Mouse (Mus musculus): Measurements from ENCODE around the gene Xrcc1. TPM values are rescaled to one million over a fixed set of nuclear protein-coding genes. Genes with fewer than 3 reads are reported as not detected.
"Not testable (repeated sequence)": the region's sequence is repeated elsewhere in the genome, so short reads cannot be mapped to it uniquely, and the experiment has no call there.

Xrcc1 gene
- polyA plus RNA-seq, 1 experiment = 22.5 TPM

DNA sequence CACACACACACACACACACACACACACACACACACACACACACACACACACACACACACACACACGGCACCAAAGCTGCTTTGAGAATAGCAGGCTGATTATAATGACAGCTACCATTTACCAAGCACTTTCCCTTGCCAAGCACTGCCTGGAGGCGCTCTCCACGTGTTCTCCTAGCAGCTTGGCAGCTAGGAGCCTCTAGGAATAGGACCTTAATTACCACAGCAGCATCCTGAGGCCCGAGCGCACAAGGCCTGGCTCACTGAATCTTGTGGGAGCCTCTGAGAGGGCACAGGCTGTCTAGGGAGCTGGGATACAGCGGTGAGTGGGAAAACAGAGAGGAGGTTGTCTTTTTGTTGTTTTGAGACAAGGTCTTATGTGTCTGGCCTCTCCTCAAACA is 28.4 kb upstream of the Xrcc1 start:
- no peak overlapping the region for H3K27ac ChIP-seq (replicated peaks; ENCODE audit: low read depth, low read length)
- H3K4me1 ChIP-seq (ENCODE audit: control insufficient read depth, insufficient read depth, insufficient read length, low read length) = no peaks in the 10 kb centered on the region
- no peak overlapping the region for H3K4me3 ChIP-seq (ENCODE audit: insufficient read depth, low read depth, low read length)

DNA sequence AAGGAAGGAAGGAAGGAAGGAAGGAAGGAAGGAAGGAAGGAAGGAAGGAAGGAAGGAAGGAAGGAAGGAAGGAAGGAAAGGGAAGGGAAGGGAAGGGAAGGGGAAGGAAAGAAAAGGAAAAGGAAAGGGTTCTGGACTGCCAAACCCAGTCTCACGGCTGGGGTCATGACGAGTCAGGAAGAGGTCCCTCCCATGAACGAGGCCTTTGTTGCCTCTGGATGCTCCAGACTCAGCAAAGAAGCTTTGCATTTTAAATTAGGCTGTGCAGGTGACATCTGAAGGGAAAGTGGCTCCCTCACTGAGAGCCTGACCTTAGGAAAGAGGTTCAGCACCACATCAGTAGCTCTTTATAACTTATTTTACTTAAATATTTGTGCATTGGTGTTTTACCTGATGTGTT is 27.0 kb upstream of the Xrcc1 start:
- Histone ChIP-seq H3K4me3 (ENCODE audit: insufficient read depth, low read depth, low read length) (no peak overlapping the region), H3K4me1 (ENCODE audit: control insufficient read depth, insufficient read depth, insufficient read length, low read length) (no peaks in the 10 kb centered on the region), H3K27ac (replicated peaks; ENCODE audit: low read depth, low read length) (no peak overlapping the region)

DNA sequence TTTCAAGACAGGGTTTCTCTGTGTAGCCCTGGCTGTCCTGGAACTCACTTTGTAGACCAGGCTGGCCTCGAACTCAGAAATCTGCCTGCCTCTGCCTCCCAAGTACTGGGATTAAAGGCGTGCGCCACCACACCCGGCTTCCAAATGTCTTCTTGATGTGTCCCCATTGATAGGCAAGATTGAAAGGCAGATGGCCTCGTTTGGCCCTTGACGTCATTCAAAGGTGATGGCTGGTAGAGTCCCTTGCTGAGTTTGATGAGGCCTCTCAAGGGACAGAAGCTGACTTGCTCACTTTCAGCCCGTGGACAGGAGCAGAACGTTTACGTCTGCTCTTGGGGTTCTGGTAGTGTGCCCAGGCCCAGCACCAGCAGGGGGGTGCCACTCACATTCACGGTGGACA is 26.0 kb upstream of the Xrcc1 start:
- H3K27ac ChIP-seq (replicated peaks; ENCODE audit: low read depth, low read length); H3K4me1 ChIP-seq (ENCODE audit: control insufficient read depth, insufficient read depth, insufficient read length, low read length); H3K4me3 ChIP-seq (ENCODE audit: insufficient read depth, low read depth, low read length): not testable (repeated sequence)

DNA sequence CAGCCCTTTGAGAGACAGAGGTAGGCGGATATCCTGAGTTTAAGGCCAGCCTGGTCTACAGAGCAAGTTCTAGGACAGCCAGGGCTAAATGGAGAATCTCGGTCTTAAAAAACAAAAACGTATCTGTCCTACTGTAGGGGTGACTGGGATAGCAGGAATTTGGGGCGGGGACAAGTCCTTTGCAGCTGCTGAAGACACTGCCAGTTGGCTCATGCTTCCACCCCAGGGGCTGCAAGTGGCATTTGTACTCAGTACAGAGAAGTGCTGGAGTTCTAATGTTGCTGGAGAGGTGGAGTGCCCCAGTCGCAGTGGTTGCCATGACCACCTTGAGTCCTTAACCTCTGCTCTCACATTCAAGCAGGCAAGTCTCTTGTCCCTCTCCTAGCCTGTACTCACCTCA is 23.3 kb upstream of the Xrcc1 start:
- H3K4me1 ChIP-seq (ENCODE audit: control insufficient read depth, insufficient read depth, insufficient read length, low read length) = no peaks in the 10 kb centered on the region; the same call in 1 of the 2 replicates

DNA sequence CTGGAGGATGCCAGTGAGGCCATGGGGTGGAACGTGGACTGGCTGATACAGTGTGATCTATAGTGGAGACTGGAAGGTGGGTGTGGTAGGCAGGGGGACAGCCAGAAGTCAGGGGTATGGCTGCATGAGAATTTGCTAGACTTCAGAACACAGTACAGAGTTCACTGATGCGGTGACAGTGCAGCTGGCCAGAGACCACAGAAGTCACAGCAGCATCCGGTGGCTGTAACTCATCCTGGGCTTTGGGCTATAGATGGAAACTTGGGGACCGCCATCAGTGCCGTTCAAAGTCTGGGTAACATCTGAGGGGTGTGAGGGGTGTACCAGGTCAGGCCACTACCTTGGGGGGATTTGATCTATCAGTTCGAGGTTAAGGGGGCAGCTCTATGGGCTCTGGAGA is 22.4 kb upstream of the Xrcc1 start:
- Histone ChIP-seq H3K27ac (replicated peaks; ENCODE audit: low read depth, low read length) (no peak overlapping the region), H3K4me1 (ENCODE audit: control insufficient read depth, insufficient read depth, insufficient read length, low read length) (no peaks in the 10 kb centered on the region; the same call in 1 of the 2 replicates), H3K4me3 (ENCODE audit: insufficient read depth, low read depth, low read length) (no peak overlapping the region)

More for the DNA sequence above, 23.3 kb upstream of the Xrcc1 start:
- Histone ChIP-seq H3K4me3 (ENCODE audit: insufficient read depth, low read depth, low read length) (no peak overlapping the region), H3K27ac (replicated peaks; ENCODE audit: low read depth, low read length) (no peak overlapping the region)

DNA sequence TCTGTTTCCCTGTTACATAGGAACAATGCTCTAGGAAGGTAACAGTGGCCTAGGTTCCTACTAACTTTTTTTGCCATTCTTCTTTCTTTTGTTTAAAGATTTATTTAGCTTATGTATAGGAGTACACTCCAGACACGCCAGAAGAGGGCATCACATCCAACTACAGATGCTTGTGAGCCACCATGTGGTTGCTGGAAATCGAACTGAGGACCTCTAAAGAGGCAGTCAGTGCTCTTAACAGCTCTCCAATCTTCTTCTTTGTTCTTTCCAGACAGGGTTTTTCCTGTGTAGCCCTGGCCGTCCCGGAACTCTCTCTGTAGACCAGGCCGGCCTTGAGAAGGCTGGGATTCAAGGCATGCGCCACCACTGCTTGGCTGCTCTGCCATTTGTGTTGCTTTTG is 21.1 kb upstream of the Xrcc1 start:
- Histone ChIP-seq H3K4me3 (ENCODE audit: insufficient read depth, low read depth, low read length) (no peak overlapping the region), H3K4me1 (ENCODE audit: control insufficient read depth, insufficient read depth, insufficient read length, low read length) (peaks cover 5% of the 10 kb centered on the region; the same call in 1 of the 2 replicates), H3K27ac (replicated peaks; ENCODE audit: low read depth, low read length) (no peak overlapping the region)

DNA sequence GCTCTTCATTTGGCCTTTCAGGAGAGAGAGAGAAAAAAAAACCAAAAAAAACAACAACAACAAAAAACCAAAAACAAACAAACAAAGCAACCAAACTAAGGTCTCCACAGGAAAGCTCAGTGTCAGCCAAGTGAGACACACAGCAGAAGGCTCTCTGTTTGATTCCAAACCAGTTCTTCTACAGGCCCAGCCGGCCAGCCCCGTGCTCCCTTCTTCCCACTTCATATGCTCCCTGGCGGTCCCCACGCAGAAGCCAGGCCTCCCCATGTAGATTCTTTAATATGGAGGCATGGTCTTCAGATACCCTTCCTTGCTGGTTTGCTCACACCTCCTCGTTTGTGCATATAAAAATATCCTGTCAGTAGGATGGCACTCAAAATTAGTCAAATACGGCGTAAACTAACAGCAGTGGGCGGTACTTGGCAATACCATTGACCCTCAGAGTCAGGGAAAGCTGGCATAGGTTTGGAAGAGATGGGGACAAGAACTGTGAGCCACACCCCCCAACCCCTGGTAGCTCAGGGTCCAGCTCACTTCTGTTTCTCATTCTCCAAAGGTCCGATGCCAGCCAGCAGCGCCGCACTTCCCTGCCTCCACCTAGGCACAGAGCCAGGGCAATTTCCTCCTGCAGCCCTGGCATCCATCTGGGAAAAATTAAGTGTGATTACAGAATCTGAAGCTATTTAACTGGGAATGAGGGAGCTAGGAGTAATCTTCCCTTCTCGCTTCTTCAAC is 20.2 kb upstream of the Xrcc1 start:
- H3K4me3 ChIP-seq (ENCODE audit: insufficient read depth, low read depth, low read length) = no peak overlapping the region
- H3K27ac ChIP-seq (replicated peaks; ENCODE audit: low read depth, low read length) = no peak overlapping the region
- peaks cover 5% of the 10 kb centered on the region; the same call in 1 of the 2 replicates for H3K4me1 ChIP-seq (ENCODE audit: control insufficient read depth, insufficient read depth, insufficient read length, low read length)

DNA sequence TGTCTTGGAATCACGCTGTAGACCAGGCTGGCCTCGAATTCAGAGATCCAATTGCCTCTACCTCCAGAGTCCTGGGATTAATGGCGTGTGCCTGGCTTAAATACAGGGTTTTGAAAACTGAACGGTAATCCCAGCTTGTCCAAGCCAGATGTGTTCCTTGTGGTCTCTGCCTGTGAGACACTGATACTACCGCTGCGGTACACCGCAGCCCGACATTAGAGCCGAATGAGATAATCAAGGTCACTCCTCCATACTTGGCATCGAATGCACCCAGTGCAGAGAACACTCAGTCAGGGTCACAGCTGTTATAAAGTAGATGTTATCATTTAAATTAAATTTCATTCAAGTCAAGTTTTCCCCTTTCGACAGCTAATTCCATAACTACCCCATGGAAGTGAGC is 17.2 kb upstream of the Xrcc1 start:
- Histone ChIP-seq H3K4me3 (ENCODE audit: insufficient read depth, low read depth, low read length) (no peak overlapping the region), H3K27ac (replicated peaks; ENCODE audit: low read depth, low read length) (no peak overlapping the region), H3K4me1 (ENCODE audit: control insufficient read depth, insufficient read depth, insufficient read length, low read length) (peaks cover 5% of the 10 kb centered on the region; the same call in 1 of the 2 replicates)

DNA sequence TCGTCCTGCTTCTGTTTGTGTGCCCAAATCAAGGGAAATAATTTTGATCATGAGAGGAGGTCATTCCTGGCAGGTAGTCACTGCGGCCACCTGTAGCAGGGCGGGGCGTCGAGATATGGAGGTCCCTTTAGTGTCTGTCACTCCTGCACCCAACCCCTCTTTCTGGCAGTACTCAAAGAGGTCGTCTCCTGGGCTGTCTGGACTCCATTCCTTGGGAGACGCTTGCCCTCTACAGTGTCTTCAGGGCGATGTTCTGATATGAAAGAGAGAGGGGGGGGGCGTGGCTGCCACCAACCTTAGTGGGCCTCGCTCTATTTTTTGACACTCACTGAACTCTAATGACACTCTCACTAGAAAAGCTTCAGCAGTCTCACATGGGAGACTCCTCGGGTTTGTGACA is 16.5 kb upstream of the Xrcc1 start:
- Histone ChIP-seq H3K27ac (replicated peaks; ENCODE audit: low read depth, low read length) (peak overlapping the region; percentile 92), H3K4me3 (ENCODE audit: insufficient read depth, low read depth, low read length) (peak overlapping the region; percentile 64), H3K4me1 (ENCODE audit: control insufficient read depth, insufficient read depth, insufficient read length, low read length) (peaks cover 5% of the 10 kb centered on the region; the same call in 1 of the 2 replicates)

DNA sequence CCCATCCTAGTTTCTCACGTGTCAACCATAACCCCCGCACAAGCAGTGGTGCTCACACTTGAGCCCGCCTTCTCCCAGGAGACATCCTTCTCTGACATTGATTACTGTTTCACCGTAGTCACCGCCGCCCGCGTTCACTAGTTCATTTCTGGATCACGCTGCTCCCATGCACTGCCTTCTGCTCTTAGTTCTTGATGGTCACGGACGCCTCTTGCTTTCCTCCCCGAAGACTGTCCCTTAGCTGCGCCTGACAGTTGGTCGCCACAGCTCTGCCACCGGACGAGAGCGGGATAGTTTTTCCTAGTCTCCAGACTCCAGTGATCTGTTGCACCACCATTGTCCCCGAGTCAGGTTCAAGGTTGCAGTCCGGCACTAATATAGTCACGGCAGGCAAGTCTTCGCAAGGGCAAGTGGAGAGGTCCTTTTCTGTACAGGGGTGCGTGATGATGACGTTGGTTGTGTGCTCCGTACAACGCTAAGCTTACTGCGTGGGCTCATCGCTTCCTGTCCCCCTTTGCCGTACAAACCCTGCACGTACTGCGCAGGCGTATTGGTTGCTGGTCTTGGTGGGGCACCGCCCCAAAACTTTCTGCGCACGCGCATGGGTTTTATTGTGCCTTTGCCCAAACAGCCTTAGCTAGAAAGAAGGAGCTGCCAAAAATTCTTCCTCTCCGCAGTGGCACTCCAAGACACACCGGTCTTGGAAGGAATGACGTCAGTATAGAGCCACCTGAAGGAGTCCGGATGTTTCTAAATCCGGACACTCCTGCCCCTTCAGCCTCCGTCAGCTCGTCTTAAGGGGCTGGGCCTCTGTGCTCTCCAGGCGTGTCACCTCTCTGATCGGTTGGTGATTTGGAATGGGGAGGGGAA is 15.8 kb upstream of the Xrcc1 start, which contains the start of gene Irgq:
Gene Irgq (plus strand): TSS at position 628 of the 870 bp plus-strand sequence.
- Histone ChIP-seq H3K4me3 (ENCODE audit: insufficient read depth, low read depth, low read length) (peak within 1 kb of the TSS; percentile 66), H3K4me1 (ENCODE audit: control insufficient read depth, insufficient read depth, insufficient read length, low read length) (peaks cover 5% of the 10 kb centered on the region; the same call in 1 of the 2 replicates), H3K27ac (replicated peaks; ENCODE audit: low read depth, low read length) (peak within 1 kb of the TSS; percentile 92)

DNA sequence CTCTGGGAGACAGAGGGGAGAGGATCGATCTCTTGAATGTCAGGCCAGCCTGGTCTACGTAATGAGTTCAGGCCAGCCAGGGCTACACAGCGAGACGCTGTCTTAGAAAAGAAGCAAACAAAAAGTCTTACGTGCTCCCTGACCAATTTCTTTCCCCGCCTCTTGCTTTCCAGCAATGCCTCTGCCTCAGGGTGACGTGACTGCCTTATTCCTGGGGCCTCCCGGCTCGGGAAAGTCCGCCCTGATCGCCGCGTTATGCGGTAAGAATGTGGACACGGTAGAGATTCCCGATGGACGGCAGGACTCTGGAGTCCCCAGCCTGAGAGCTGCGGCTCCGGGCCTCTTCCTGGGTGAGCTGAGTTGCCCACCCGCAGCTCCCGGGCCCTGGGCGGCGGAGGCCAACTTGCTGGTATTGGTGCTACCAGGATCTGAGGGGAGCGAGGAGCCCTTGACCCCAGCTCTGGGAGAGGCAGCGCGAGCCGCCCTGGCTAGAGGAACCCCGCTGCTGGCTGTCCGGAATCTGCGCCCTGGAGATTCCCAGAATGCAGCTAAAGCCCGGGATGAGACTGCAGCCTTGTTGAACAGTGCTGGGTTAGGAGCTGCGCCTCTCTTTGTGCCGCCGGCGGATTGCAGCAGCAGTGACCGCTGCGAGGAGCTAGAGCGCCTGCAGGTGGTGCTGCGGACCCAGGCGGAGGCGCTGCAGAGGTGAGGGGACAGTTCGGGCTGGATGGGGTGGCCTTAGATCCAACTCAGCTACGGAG is 14.7 kb upstream of the Xrcc1 start:
- Histone ChIP-seq H3K27ac (replicated peaks; ENCODE audit: low read depth, low read length) (peak overlapping the region; percentile 52), H3K4me1 (ENCODE audit: control insufficient read depth, insufficient read depth, insufficient read length, low read length) (peaks cover 5% of the 10 kb centered on the region; the same call in 1 of the 2 replicates), H3K4me3 (ENCODE audit: insufficient read depth, low read depth, low read length) (peak overlapping the region; percentile 66)

DNA sequence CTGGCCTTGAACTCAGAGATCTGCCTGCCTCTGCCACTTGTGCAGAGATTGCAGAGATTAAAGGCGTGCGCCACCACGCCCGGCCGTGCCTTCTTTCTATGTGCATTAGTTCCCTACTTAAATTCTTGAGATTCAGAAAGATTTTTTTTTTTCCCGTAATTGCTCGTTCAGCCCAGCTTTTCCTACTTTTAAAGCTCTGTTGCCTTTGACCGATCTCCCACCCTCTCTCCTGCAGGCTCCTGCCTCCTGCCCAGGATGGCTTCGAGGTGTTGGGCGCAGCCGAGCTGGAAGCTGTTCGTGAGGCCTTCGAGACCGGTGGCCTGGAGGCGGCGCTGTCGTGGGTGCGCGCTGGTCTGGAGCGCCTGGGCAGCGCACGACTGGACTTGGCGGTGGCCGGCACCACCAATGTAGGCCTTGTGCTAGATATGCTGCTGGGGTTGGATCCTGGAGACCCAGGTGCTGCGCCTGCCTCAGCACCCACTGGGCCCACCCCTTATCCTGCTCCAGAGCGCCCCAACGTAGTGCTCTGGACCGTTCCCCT is 13.0 kb upstream of the Xrcc1 start:
- 0 out of 2 replicates have a peak, but pooled peaks cover 5% of the 10 kb centered on the region for H3K4me1 ChIP-seq (ENCODE audit: control insufficient read depth, insufficient read depth, insufficient read length, low read length)
- H3K27ac ChIP-seq (replicated peaks; ENCODE audit: low read depth, low read length) = no peak overlapping the region
- H3K4me3 ChIP-seq (ENCODE audit: insufficient read depth, low read depth, low read length) = no peak overlapping the region

DNA sequence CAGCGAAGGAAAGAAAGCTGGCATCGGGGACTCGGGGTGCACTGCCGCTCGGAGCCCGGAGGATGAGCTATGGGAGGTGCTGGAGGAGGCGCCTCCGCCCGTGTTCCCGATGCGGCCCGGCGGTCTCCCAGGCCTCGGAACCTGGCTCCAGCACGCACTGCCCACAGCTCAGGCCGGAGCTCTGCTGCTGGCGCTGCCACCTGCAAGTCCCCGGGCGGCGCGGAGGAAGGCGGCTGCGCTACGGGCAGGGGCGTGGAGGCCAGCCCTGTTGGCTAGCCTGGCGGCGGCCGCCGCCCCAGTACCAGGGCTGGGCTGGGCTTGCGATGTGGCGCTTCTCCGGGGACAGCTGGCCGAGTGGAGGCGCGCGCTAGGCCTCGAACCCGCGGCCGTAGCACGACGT is 12.3 kb upstream of the Xrcc1 start:
- H3K4me1 ChIP-seq (ENCODE audit: control insufficient read depth, insufficient read depth, insufficient read length, low read length) = 0 out of 2 replicates have a peak, but pooled peaks cover 5% of the 10 kb centered on the region
- H3K4me3 ChIP-seq (ENCODE audit: insufficient read depth, low read depth, low read length) = no peak overlapping the region
- H3K27ac ChIP-seq (replicated peaks; ENCODE audit: low read depth, low read length) = no peak overlapping the region

DNA sequence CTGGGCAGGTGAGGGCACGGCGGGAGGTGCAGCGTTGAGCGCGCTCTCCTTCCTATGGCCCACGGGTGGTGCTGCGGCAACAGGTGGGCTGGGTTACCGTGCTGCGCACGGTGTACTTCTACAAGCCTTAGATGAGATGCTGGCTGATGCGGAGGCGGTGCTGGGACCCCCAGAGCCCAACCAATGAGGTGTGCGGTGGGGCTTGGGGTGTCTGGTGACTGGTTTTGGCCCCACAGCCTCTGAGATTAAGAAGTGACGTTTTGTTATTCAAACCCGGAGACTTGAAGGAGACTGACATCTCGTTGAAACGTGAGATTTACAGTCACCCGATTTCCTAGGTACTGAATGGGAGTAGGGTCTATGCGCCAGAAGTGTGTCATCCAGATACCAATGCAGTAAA is 11.8 kb upstream of the Xrcc1 start:
- no peak overlapping the region for H3K27ac ChIP-seq (replicated peaks; ENCODE audit: low read depth, low read length)
- H3K4me3 ChIP-seq (ENCODE audit: insufficient read depth, low read depth, low read length) = no peak overlapping the region
- 0 out of 2 replicates have a peak, but pooled peaks cover 3% of the 10 kb centered on the region for H3K4me1 ChIP-seq (ENCODE audit: control insufficient read depth, insufficient read depth, insufficient read length, low read length)
